Comparison of ENCODE assay signal across 9 mouse cellular contexts in genomic region chr1:120603656-120604051, GRCm38 (mm10). TPM values are rescaled to one million over a fixed set of nuclear protein-coding genes. Genes with fewer than 3 reads are reported as not detected.
DNase-seq lines count a peak whose midpoint lies in the region; ATAC-seq and TF ChIP-seq lines count a peak whose summit lies in the region.
"Had no signal": no experiment of that assay in that cellular context is flagged by ENCODE, and none has a peak within 500 bp of the region (broad histone marks: within the 10 kb centered on the region; RNA-seq: fewer than 3 reads in every experiment).

No protein-coding gene starts in this region.

- no peaks in the 10 kb centered on the region for H3K9me3 ChIP-seq in lung, postnatal 0 days (ENCODE audit: low read length)
- H3K9me3 ChIP-seq in limb, embryonic 12.5 days, result no peaks in the 10 kb centered on the region
- no peaks in the 10 kb centered on the region for H3K9me3 ChIP-seq in stomach, embryonic 15.5 days

- WGBS in lung, postnatal 0 days, result 4% methylated on average over 27 of the region's 35 CpGs
- WGBS in limb, embryonic 12.5 days, result under 1% methylated on average over 35 of the region's 35 CpGs
- WGBS in stomach, embryonic 15.5 days, result 2% methylated on average over 35 of the region's 35 CpGs

- H3K27ac ChIP-seq in lung, postnatal 0 days (ENCODE audit: low read length), result no peak overlapping the region
- peak overlapping the region; percentile 70 for H3K27ac ChIP-seq in limb, embryonic 12.5 days
- no peak overlapping the region for H3K27ac ChIP-seq in stomach, embryonic 15.5 days

- ATAC-seq in lung, postnatal 0 days, result no peak
- ATAC-seq in limb, embryonic 12.5 days (ENCODE audit: insufficient number of reproducible peaks, insufficient read depth, low FRiP score, low TSS enrichment, low read depth), result no peak
- no peak for ATAC-seq in stomach, embryonic 15.5 days (ENCODE audit: insufficient read depth, low FRiP score, low read depth)

- TF ChIP-seq EP300 in lung, postnatal 0 days (IDR thresholded peaks at IDR 0.05), result no peak

- H3K4me1 ChIP-seq in lung, postnatal 0 days (ENCODE audit: insufficient read depth, low read depth, low read length), result peaks cover 5% of the 10 kb centered on the region; the same call in 1 of the 2 replicates
- H3K4me1 ChIP-seq in limb, embryonic 12.5 days (replicated peaks), result peaks cover 19% of the 10 kb centered on the region
- peaks cover 16% of the 10 kb centered on the region for H3K4me1 ChIP-seq in stomach, embryonic 15.5 days

- TF ChIP-seq CTCF in lung, postnatal 0 days (IDR thresholded peaks at IDR 0.05), result no peak

- peak; percentile 52 to 59 for DNase-seq in cerebellum, postnatal 10 days
- DNase-seq in cerebellum, adult 9-11 months, result no peak
- no peak for DNase-seq in lung, postnatal 0 days (ENCODE audit: low spot score)
- DNase-seq in lung, postnatal 10 days, result no peak
- no peak for DNase-seq in lung, postnatal 4 days
- DNase-seq in urinary bladder, adult 18-20 months (ENCODE audit: low spot score in 2 of 2), result no peak
- DNase-seq: cerebellum, adult 11 months had no signal

- peaks cover 73% of the 10 kb centered on the region for H3K27me3 ChIP-seq in lung, postnatal 0 days (replicated peaks; ENCODE audit: insufficient read depth, low read length)
- H3K27me3 ChIP-seq in limb, embryonic 12.5 days, result peaks cover 97% of the 10 kb centered on the region
- peaks cover 92% of the 10 kb centered on the region for H3K27me3 ChIP-seq in stomach, embryonic 15.5 days (replicated peaks)

- peak overlapping the region; percentile 69 for H3K4me2 ChIP-seq in lung, postnatal 0 days (replicated peaks; ENCODE audit: low read depth, low read length)
- peak overlapping the region; percentile 83 for H3K4me2 ChIP-seq in limb, embryonic 12.5 days
- peak overlapping the region; percentile 85 for H3K4me2 ChIP-seq in stomach, embryonic 15.5 days

- no peaks in the 10 kb centered on the region for H3K36me3 ChIP-seq in lung, postnatal 0 days (ENCODE audit: insufficient read depth, low read length)
- no peaks in the 10 kb centered on the region for H3K36me3 ChIP-seq in limb, embryonic 12.5 days
- H3K36me3 ChIP-seq in stomach, embryonic 15.5 days, result no peaks in the 10 kb centered on the region

- H3K9ac ChIP-seq in lung, postnatal 0 days (replicated peaks; ENCODE audit: low read depth), result no peak overlapping the region
- H3K9ac ChIP-seq in limb, embryonic 12.5 days (replicated peaks), result peak overlapping the region; percentile 65
- H3K9ac ChIP-seq in stomach, embryonic 15.5 days, result no peak overlapping the region

- H3K4me3 ChIP-seq in lung, postnatal 0 days (ENCODE audit: low read depth, low read length), result peak overlapping the region; percentile 45
- H3K4me3 ChIP-seq in limb, embryonic 12.5 days (replicated peaks), result peak overlapping the region; percentile 50
- H3K4me3 ChIP-seq in stomach, embryonic 15.5 days (replicated peaks), result peak overlapping the region; percentile 42

RNA-seq across cellular contexts. Expression of gene En1, which starts 1.4 kb away (rescaled TPM):
- polyA plus RNA-seq in lung, postnatal 0 days (2015; fragmentation: Nextera tagmentation; extraction: Ambion mirVana), result not detected in 2 replicates
- polyA plus RNA-seq in limb, embryonic 12.5 days (2016; fragmentation: Nextera tagmentation; extraction: Ambion mirVana), result 1.8 TPM in 2 replicates
- 0.05 TPM in 1 of 2 replicates, not detected in the other for polyA plus RNA-seq in stomach, embryonic 15.5 days (2015; fragmentation: Nextera tagmentation; extraction: Ambion mirVana)

Comparison
In these comparisons a context has a peak if more than half of its experiments do, and no peak if none do; other contexts are left out.
1. DNase-seq: peak in cerebellum, postnatal 10 days (2 of 2); none in cerebellum, adult 9-11 months (single experiment), lung, postnatal 0 days (single experiment), lung, postnatal 10 days (single experiment), lung, postnatal 4 days (0 of 2) and urinary bladder, adult 18-20 months (0 of 2).
2. Peak in every context shown above with its lines, with median percentiles within 50 percentile points of each other: H3K4me2 ChIP-seq and H3K4me3 ChIP-seq.